Comparison of ENCODE assay signal across 20 mouse cellular contexts in genomic region chr11:113595144-113595543, GRCm38 (mm10). TPM values are rescaled to one million over a fixed set of nuclear protein-coding genes. Genes with fewer than 3 reads are reported as not detected.
DNase-seq lines count a peak whose midpoint lies in the region; ATAC-seq and TF ChIP-seq lines count a peak whose summit lies in the region.
"Had no signal": no experiment of that assay in that cellular context is flagged by ENCODE, and none has a peak within 500 bp of the region (broad histone marks: within the 10 kb centered on the region; RNA-seq: fewer than 3 reads in every experiment).

No protein-coding gene starts in this region.

- ATAC-seq in lung, postnatal 0 days, result no peak
- no peak for ATAC-seq in forebrain, embryonic 16.5 days
- ATAC-seq: activated CD4-positive, CD25-positive, alpha-beta regulatory T cell, adult 4 months; CD4-positive, CD25-positive, alpha-beta regulatory T cell, adult 4 months; Patski had no signal

- no peaks in the 10 kb centered on the region for H3K79me2 ChIP-seq in CH12.LX (replicated peaks; ENCODE audit: control insufficient read depth, extremely low read depth, insufficient read depth, poor library complexity, severe bottlenecking)
- no peaks in the 10 kb centered on the region for H3K79me2 ChIP-seq in MEL (ENCODE audit: control insufficient read depth, insufficient read depth, low read length, poor library complexity)

- no peak for DNase-seq in CH12.LX (ENCODE audit: extremely low read depth)
- DNase-seq in MEL (ENCODE audit: low read depth, low spot score), result no peak
- no peak for DNase-seq in lung, postnatal 0 days (ENCODE audit: low spot score)
- DNase-seq: adrenal gland, adult 2 months; adrenal gland, adult 8-10 months; adrenal gland, postnatal 10 days; adrenal gland, postnatal 14 days; adrenal gland, postnatal 25 days; adrenal gland, postnatal 36 days; B cell, adult 2 months; cerebellum, adult 11 months; cerebellum, adult 11-12 months; cerebellum, adult 18-20 months; cerebellum, adult 2 months; cerebellum, adult 8-10 months had no signal

- H3K9me3 ChIP-seq in CH12.LX (replicated peaks; ENCODE audit: low read length) (no peaks in the 10 kb centered on the region), MEL (replicated peaks; ENCODE audit: insufficient read depth, low read length) (no peaks in the 10 kb centered on the region)
- no peaks in the 10 kb centered on the region for H3K9me3 ChIP-seq in lung, postnatal 0 days (ENCODE audit: low read length)
- no peaks in the 10 kb centered on the region for H3K9me3 ChIP-seq in forebrain, embryonic 16.5 days (ENCODE audit: control insufficient read depth, low read length)

- H3K36me3 ChIP-seq in CH12.LX (replicated peaks in 1 of 2; ENCODE audit: control insufficient read depth in 1 of 2, insufficient read depth in 1 of 2, low read length in 1 of 2) (no peaks in the 10 kb centered on the region), MEL (ENCODE audit: control insufficient read depth in 1 of 2, insufficient read depth in 2 of 2, low read length in 2 of 2) (no peaks in the 10 kb centered on the region)
- H3K36me3 ChIP-seq in lung, postnatal 0 days (ENCODE audit: insufficient read depth, low read length), result no peaks in the 10 kb centered on the region
- no peaks in the 10 kb centered on the region for H3K36me3 ChIP-seq in forebrain, embryonic 16.5 days (ENCODE audit: control insufficient read depth, insufficient read depth)
- H3K36me3 ChIP-seq: G1E had no signal

- H3K4me1 ChIP-seq in CH12.LX (ENCODE audit: control insufficient read depth in 1 of 2, insufficient read depth in 2 of 2) (peaks cover 0 to 2% of the 10 kb centered on the region in 2 experiments; a peak in 1 of 4 replicates), MEL (ENCODE audit: control insufficient read depth in 1 of 2, insufficient read depth in 2 of 2, low read length in 2 of 2) (no peaks in the 10 kb centered on the region)
- H3K4me1 ChIP-seq in lung, postnatal 0 days (ENCODE audit: insufficient read depth, low read depth, low read length), result no peaks in the 10 kb centered on the region
- H3K4me1 ChIP-seq in forebrain, embryonic 16.5 days (replicated peaks; ENCODE audit: control insufficient read depth, insufficient read depth, low read length), result no peaks in the 10 kb centered on the region

- H3K9ac ChIP-seq in CH12.LX (ENCODE audit: insufficient read depth, low read depth), result no peak overlapping the region
- no peak overlapping the region for H3K9ac ChIP-seq in MEL (ENCODE audit: control insufficient read depth, low read depth, low read length, poor library complexity, severe bottlenecking)
- no peak overlapping the region for H3K9ac ChIP-seq in lung, postnatal 0 days (replicated peaks; ENCODE audit: low read depth)
- no peak overlapping the region for H3K9ac ChIP-seq in forebrain, embryonic 16.5 days (replicated peaks; ENCODE audit: low read depth, low read length)

- no peak for TF ChIP-seq RAD21 in CH12.LX (IDR thresholded peaks at IDR 0.05; ENCODE audit: low read depth, low read length)
- no peak for TF ChIP-seq RAD21 in MEL (IDR thresholded peaks at IDR 0.05; ENCODE audit: low read depth, low read length)

- H3K27me3 ChIP-seq in CH12.LX (replicated peaks) (no peaks in the 10 kb centered on the region), MEL (ENCODE audit: control insufficient read depth in 1 of 2, insufficient read depth in 2 of 2, low read length in 2 of 2) (peaks cover 0 to 4% of the 10 kb centered on the region in 2 experiments; a peak in 2 of 4 replicates)
- H3K27me3 ChIP-seq in lung, postnatal 0 days (replicated peaks; ENCODE audit: insufficient read depth, low read length), result no peaks in the 10 kb centered on the region
- no peaks in the 10 kb centered on the region for H3K27me3 ChIP-seq in forebrain, embryonic 16.5 days (replicated peaks; ENCODE audit: control insufficient read depth, insufficient read depth, low read length)
- H3K27me3 ChIP-seq: Patski had no signal

- H3K27ac ChIP-seq in CH12.LX (ENCODE audit: insufficient read depth, low read depth), result no peak overlapping the region
- no peak overlapping the region for H3K27ac ChIP-seq in MEL (ENCODE audit: control insufficient read depth, low read depth, low read length)
- no peak overlapping the region for H3K27ac ChIP-seq in lung, postnatal 0 days (ENCODE audit: low read length)
- no peak overlapping the region for H3K27ac ChIP-seq in forebrain, embryonic 16.5 days (ENCODE audit: low read length)

- dilution Hi-C loops in CH12.LX (cut with MboI; ENCODE audit: extremely low pct_ligation_motif_present, extremely low pct_unique_long_range_greater_than_20kb, low sequenced_read_pairs), result no loop called here

- H3K4me3 ChIP-seq in CH12.LX (replicated peaks in 1 of 3; ENCODE audit: low read depth in 2 of 3, low read length in 2 of 3, poor library complexity in 1 of 3) (no peak overlapping the region), MEL (ENCODE audit: control insufficient read depth in 1 of 2, insufficient read depth in 1 of 2, low read depth in 2 of 2, low read length in 2 of 2) (no peak overlapping the region)
- no peak overlapping the region for H3K4me3 ChIP-seq in lung, postnatal 0 days (ENCODE audit: low read depth, low read length)
- no peak overlapping the region for H3K4me3 ChIP-seq in forebrain, embryonic 16.5 days (replicated peaks; ENCODE audit: low read length)

- H3K4me2 ChIP-seq in CH12.LX (ENCODE audit: insufficient read depth, low read depth, poor library complexity, severe bottlenecking), result no peak overlapping the region
- H3K4me2 ChIP-seq in lung, postnatal 0 days (replicated peaks; ENCODE audit: low read depth, low read length), result no peak overlapping the region
- no peak overlapping the region for H3K4me2 ChIP-seq in forebrain, embryonic 16.5 days (ENCODE audit: low read length)

- TF ChIP-seq POLR2A in CH12.LX (IDR thresholded peaks at IDR 0.05; ENCODE audit: low read depth, low read length) (no peak), MEL (IDR thresholded peaks at IDR 0.05; ENCODE audit: control insufficient read depth in 1 of 2, insufficient read depth in 1 of 2, low read depth in 1 of 2, low read length in 2 of 2, poor library complexity in 1 of 2) (no peak)

- TF ChIP-seq CTCF in CH12.LX (conservative IDR thresholded peaks at IDR 0.05 in 1 of 2, IDR thresholded peaks at IDR 0.05 in 1 of 2; ENCODE audit: low read depth in 2 of 2, low read length in 2 of 2), result no peak
- no peak for TF ChIP-seq CTCF in MEL (IDR thresholded peaks at IDR 0.05 in 2 of 3, conservative IDR thresholded peaks at IDR 0.05 in 1 of 3; ENCODE audit: control insufficient read depth in 1 of 3, insufficient read depth in 1 of 3, low read depth in 2 of 3, low read length in 3 of 3, poor library complexity in 1 of 3, severe bottlenecking in 1 of 3)
- TF ChIP-seq CTCF in lung, postnatal 0 days (IDR thresholded peaks at IDR 0.05), result no peak

- no peak for TF ChIP-seq EP300 in CH12.LX (IDR thresholded peaks at IDR 0.05; ENCODE audit: low read length)
- no peak for TF ChIP-seq EP300 in MEL (IDR thresholded peaks at IDR 0.05; ENCODE audit: low read depth in 1 of 2, low read length in 2 of 2)
- TF ChIP-seq EP300 in lung, postnatal 0 days (IDR thresholded peaks at IDR 0.05), result no peak

- in situ Hi-C loops in CH12.LX (cut with MboI; ENCODE audit: low pct_ligation_motif_present, low pct_unique_long_range_greater_than_20kb, low sequenced_read_pairs), result no loop called here

- WGBS in lung, postnatal 0 days, result 84% methylated on average over 5 of the region's 5 CpGs
- WGBS in forebrain, embryonic 16.5 days, result 88% methylated on average over 5 of the region's 5 CpGs

TF ChIP-seq in CH12.LX, 34 proteins besides CTCF, POLR2A, EP300 and RAD21:
- TF ChIP-seq ZKSCAN1 (IDR thresholded peaks at IDR 0.05; ENCODE audit: borderline replicate concordance, low read depth, low read length) (peak; percentile 73), MAFK (IDR thresholded peaks at IDR 0.05; ENCODE audit: insufficient replicate concordance, low read length) (no peak)

TF ChIP-seq in MEL, 35 proteins besides CTCF, POLR2A, EP300 and RAD21:
- peak; percentile 66; the same call in 1 of the 2 replicates for TF ChIP-seq ZKSCAN1 (IDR thresholded peaks at IDR 0.05; ENCODE audit: low read depth, low read length)
- TF ChIP-seq MXI1 (IDR thresholded peaks at IDR 0.05; ENCODE audit: low read depth, low read length), result no peak
- TF ChIP-seq POLR2AphosphoS2 (IDR thresholded peaks at IDR 0.05; ENCODE audit: low read length), result no peak

RNA-seq across cellular contexts. Expression of gene Sstr2, which starts 24.0 kb away (rescaled TPM):
- total RNA-seq in CH12.LX (2012; rRNA removed) (not detected in 2 replicates), CH12.LX (2014; rRNA removed) (not detected in 2 replicates), MEL (2012; rRNA removed) (0.26 and 0.77 TPM in 2 replicates)
- polyA plus RNA-seq in CH12.LX (2012; ENCODE audit: insufficient read length, low read depth) (not detected in 2 replicates), MEL (2012; ENCODE audit: insufficient read depth in 1 of 2, insufficient read length in 2 of 2, low read depth in 1 of 2, low replicate concordance in 2 of 2, missing spikeins in 1 of 2) (under 1 TPM in 1 of 2 experiments, not detected in 1; 0.82 TPM)
- 3.9 and 4.0 TPM in 2 replicates for polyA plus RNA-seq in lung, postnatal 0 days (2015; fragmentation: Nextera tagmentation; extraction: Ambion mirVana)
- 70.3 and 87.5 TPM in 2 replicates for polyA plus RNA-seq in forebrain, embryonic 16.5 days (2015; fragmentation: Nextera tagmentation; extraction: Ambion mirVana)
- polyA plus RNA-seq: activated CD4-positive, CD25-positive, alpha-beta regulatory T cell, adult 4 months; G1E had no signal

RNA-seq across cellular contexts. Expression of gene Cog1, which starts 53.8 kb away (rescaled TPM):
- total RNA-seq in CH12.LX (2012; rRNA removed), result 28.2 and 28.6 TPM in 2 replicates
- total RNA-seq in CH12.LX (2014; rRNA removed), result 15.4 and 15.8 TPM in 2 replicates
- polyA plus RNA-seq in CH12.LX (2012; ENCODE audit: insufficient read length, low read depth), result 31.5 and 38.6 TPM in 2 replicates
- 26.4 and 29.4 TPM in 2 replicates for total RNA-seq in MEL (2012; rRNA removed)
- 100 to 1,000 TPM in 1 of 2 experiments, 10 to 100 TPM in 1; 37.4 to 113 TPM for polyA plus RNA-seq in MEL (2012; ENCODE audit: insufficient read depth in 1 of 2, insufficient read length in 2 of 2, low read depth in 1 of 2, low replicate concordance in 2 of 2, missing spikeins in 1 of 2)
- polyA plus RNA-seq in lung, postnatal 0 days (2015; fragmentation: Nextera tagmentation; extraction: Ambion mirVana), result 18.6 and 19.0 TPM in 2 replicates
- 35.5 and 36.3 TPM in 2 replicates for polyA plus RNA-seq in forebrain, embryonic 16.5 days (2015; fragmentation: Nextera tagmentation; extraction: Ambion mirVana)

RNA-seq across cellular contexts. Expression of gene Slc39a11, which starts 54.7 kb away (rescaled TPM):
- 52.2 and 54.4 TPM in 2 replicates for total RNA-seq in CH12.LX (2012; rRNA removed)
- 43.2 and 44.9 TPM in 2 replicates for total RNA-seq in CH12.LX (2014; rRNA removed)
- polyA plus RNA-seq in CH12.LX (2012; ENCODE audit: insufficient read length, low read depth), result 51.0 and 53.1 TPM in 2 replicates
- 33.6 and 45.6 TPM in 2 replicates for total RNA-seq in MEL (2012; rRNA removed)
- 10 to 100 TPM in 1 of 2 experiments, not detected in 1; 34.2 TPM for polyA plus RNA-seq in MEL (2012; ENCODE audit: insufficient read depth in 1 of 2, insufficient read length in 2 of 2, low read depth in 1 of 2, low replicate concordance in 2 of 2, missing spikeins in 1 of 2)
- 14.3 and 15.1 TPM in 2 replicates for polyA plus RNA-seq in lung, postnatal 0 days (2015; fragmentation: Nextera tagmentation; extraction: Ambion mirVana)
- polyA plus RNA-seq in forebrain, embryonic 16.5 days (2015; fragmentation: Nextera tagmentation; extraction: Ambion mirVana), result 41.6 and 44.4 TPM in 2 replicates

Comparison
In these comparisons a context has a peak if more than half of its experiments do, and no peak if none do; other contexts are left out.
1. RNA of gene Sstr2, which starts 24.0 kb away (polyA plus RNA-seq): 70.3 to 87.5 TPM in forebrain, embryonic 16.5 days; 3.9 to 4.0 TPM in lung, postnatal 0 days, 0.82 TPM in MEL and not detected in CH12.LX; every median in the first group is over 10 times any median in the second.
2. Of the 35 proteins assayed by ChIP-seq in both MEL and CH12.LX: peak only in MEL: none; only in CH12.LX: none; in both: ZKSCAN1; in neither: 34.